In genomic region chr5:142904208-142905037, GRCm38 (mm10) we compare ENCODE assay signal across 8 mouse cellular contexts. TPM values are rescaled to one million over a fixed set of nuclear protein-coding genes. Genes with fewer than 3 reads are reported as not detected.
DNase-seq lines count a peak whose midpoint lies in the region; ATAC-seq and TF ChIP-seq lines count a peak whose summit lies in the region.

No protein-coding gene starts in this region.

- ATAC-seq in kidney, embryonic 14.5 days (ENCODE audit: low FRiP score, low TSS enrichment): no peak
- no peak for ATAC-seq in heart, embryonic 11.5 days (replicated peaks; ENCODE audit: insufficient number of reproducible peaks, low FRiP score, low TSS enrichment)
- ATAC-seq in liver, embryonic 13.5 days (ENCODE audit: low read depth): no peak

- peaks cover 58% of the 10 kb centered on the region for H3K36me3 ChIP-seq in kidney, embryonic 14.5 days (ENCODE audit: control insufficient read depth, insufficient read depth, low read length)
- peaks cover 44% of the 10 kb centered on the region for H3K36me3 ChIP-seq in ES-E14 (ENCODE audit: control insufficient read depth, insufficient read depth, low read length, poor library complexity, severe bottlenecking)
- H3K36me3 ChIP-seq in heart, embryonic 11.5 days (ENCODE audit: control insufficient read depth, insufficient read depth, low read length): peaks cover 32% of the 10 kb centered on the region
- H3K36me3 ChIP-seq in liver, embryonic 13.5 days: peaks cover 62% of the 10 kb centered on the region

- peak overlapping the region; percentile 65 for H3K4me2 ChIP-seq in kidney, embryonic 14.5 days (replicated peaks; ENCODE audit: low read depth, low read length)
- peak overlapping the region; percentile 85 for H3K4me2 ChIP-seq in heart, embryonic 11.5 days
- peak overlapping the region; percentile 85 for H3K4me2 ChIP-seq in liver, embryonic 13.5 days

- peak overlapping the region; percentile 100 for H3K4me3 ChIP-seq in kidney, embryonic 14.5 days (ENCODE audit: low read length)
- H3K4me3 ChIP-seq in ES-E14 (ENCODE audit: insufficient read depth in 1 of 2, low read depth in 1 of 2, low read length in 2 of 2, poor library complexity in 1 of 2, severe bottlenecking in 1 of 2): peak overlapping the region; percentile 96 to 98
- H3K4me3 ChIP-seq in heart, embryonic 11.5 days (ENCODE audit: low read depth, low read length): peak overlapping the region; percentile 99
- peak overlapping the region; percentile 99 for H3K4me3 ChIP-seq in liver, embryonic 13.5 days (replicated peaks)

- no peaks in the 10 kb centered on the region for H3K27me3 ChIP-seq in kidney, embryonic 14.5 days (ENCODE audit: control insufficient read depth, insufficient read depth, low read length)
- no peaks in the 10 kb centered on the region for H3K27me3 ChIP-seq in heart, embryonic 11.5 days (ENCODE audit: control insufficient read depth, insufficient read depth, low read length)
- H3K27me3 ChIP-seq in liver, embryonic 13.5 days: no peaks in the 10 kb centered on the region

- 71% methylated on average over 19 of the region's 19 CpGs for WGBS in kidney, embryonic 14.5 days
- WGBS in heart, embryonic 11.5 days (ENCODE audit: insufficient replicate concordance): 70% methylated on average over 19 of the region's 19 CpGs
- 80% methylated on average over 19 of the region's 19 CpGs for WGBS in liver, embryonic 13.5 days (ENCODE audit: insufficient replicate concordance)

- peak overlapping the region; percentile 100 for H3K9ac ChIP-seq in kidney, embryonic 14.5 days (ENCODE audit: low read depth, low read length)
- peak overlapping the region; percentile 100 for H3K9ac ChIP-seq in ES-E14 (ENCODE audit: insufficient read depth, low read depth, low read length, poor library complexity, severe bottlenecking)
- peak overlapping the region; percentile 99 for H3K9ac ChIP-seq in heart, embryonic 11.5 days (ENCODE audit: low read depth, low read length)
- peak overlapping the region; percentile 100 for H3K9ac ChIP-seq in liver, embryonic 13.5 days

- in situ Hi-C loops in ES-E14 (cut with MboI; ENCODE audit: low sequenced_read_pairs in 2 of 2, unreplicated experiment in 2 of 2): no loop called here

- H3K4me1 ChIP-seq in kidney, embryonic 14.5 days (ENCODE audit: control insufficient read depth, insufficient read depth, low read length): peaks cover 37% of the 10 kb centered on the region
- peaks cover 0 to 37% of the 10 kb centered on the region in 2 experiments; a peak in 2 of 4 replicates for H3K4me1 ChIP-seq in ES-E14 (ENCODE audit: control insufficient read depth in 2 of 2, insufficient read depth in 2 of 2, low read length in 2 of 2, poor library complexity in 1 of 2)
- H3K4me1 ChIP-seq in heart, embryonic 11.5 days (ENCODE audit: control insufficient read depth, insufficient read depth, low read length): peaks cover 34% of the 10 kb centered on the region
- H3K4me1 ChIP-seq in liver, embryonic 13.5 days (replicated peaks): peaks cover 58% of the 10 kb centered on the region

- DNase-seq in kidney, postnatal 14 days: no peak
- DNase-seq in ES-E14 (ENCODE audit: low read depth, low spot score): no peak
- no peak for DNase-seq in liver, embryonic 13.5 days
- DNase-seq in urinary bladder, adult 18-20 months (ENCODE audit: low spot score in 2 of 2): no peak
- DNase-seq in right cerebral cortex, adult 18-20 months: no peak
- DNase-seq in right cerebral cortex, postnatal 25 days: no peak

- no peaks in the 10 kb centered on the region for H3K9me3 ChIP-seq in kidney, embryonic 14.5 days (ENCODE audit: control insufficient read depth, low read length)
- H3K9me3 ChIP-seq in ES-E14 (ENCODE audit: control insufficient read depth, insufficient read depth, low read depth, low read length): no peaks in the 10 kb centered on the region
- no peaks in the 10 kb centered on the region for H3K9me3 ChIP-seq in heart, embryonic 11.5 days (replicated peaks; ENCODE audit: control insufficient read depth, low read length)
- no peaks in the 10 kb centered on the region for H3K9me3 ChIP-seq in liver, embryonic 13.5 days (replicated peaks)

- peak overlapping the region; percentile 100; the same call in 1 of the 2 replicates for H3K27ac ChIP-seq in kidney, embryonic 14.5 days (ENCODE audit: low read depth, low read length)
- H3K27ac ChIP-seq in ES-E14 (ENCODE audit: insufficient read depth, low read depth, low read length, poor library complexity, severe bottlenecking): peak overlapping the region; percentile 10; the same call in 1 of the 2 replicates
- H3K27ac ChIP-seq in heart, embryonic 11.5 days (ENCODE audit: low read depth, low read length): peak overlapping the region; percentile 100
- H3K27ac ChIP-seq in liver, embryonic 13.5 days: peak overlapping the region; percentile 100

TF ChIP-seq in ES-E14, 5 proteins besides CTCF, POLR2A, EP300 and RAD21:
- TF ChIP-seq ZNF384 (IDR thresholded peaks at IDR 0.05; ENCODE audit: low read depth, low read length) (no peak), MAFK (IDR thresholded peaks at IDR 0.05; ENCODE audit: insufficient read depth, low read depth, low read length) (no peak), HCFC1 (IDR thresholded peaks at IDR 0.05; ENCODE audit: borderline replicate concordance, insufficient read depth, low read length) (no peak), CHD2 (IDR thresholded peaks at IDR 0.05; ENCODE audit: low read depth, low read length) (no peak), ZC3H11A (IDR thresholded peaks at IDR 0.05; ENCODE audit: borderline replicate concordance, low read depth, low read length) (no peak)

RNA-seq across cellular contexts. Expression of gene Actb, which starts 2.1 kb away (rescaled TPM):
- 14,375 and 16,963 TPM in 2 replicates for polyA plus RNA-seq in kidney, embryonic 14.5 days (2014; fragmentation: Nextera tagmentation; extraction: Ambion mirVana)
- 3,755 and 4,692 TPM in 2 replicates for total RNA-seq in ES-E14 (2012; rRNA removed)
- polyA plus RNA-seq in heart, embryonic 11.5 days (2014; fragmentation: Nextera tagmentation; extraction: Ambion mirVana): 7,480 and 8,290 TPM in 2 replicates
- 8,250 and 9,425 TPM in 2 replicates for polyA plus RNA-seq in liver, embryonic 13.5 days (2015; fragmentation: Nextera tagmentation; extraction: Ambion mirVana)

RNA-seq across cellular contexts. Expression of gene Fbxl18, which starts 9.2 kb away (rescaled TPM):
- polyA plus RNA-seq in kidney, embryonic 14.5 days (2014; fragmentation: Nextera tagmentation; extraction: Ambion mirVana): 11.7 and 14.6 TPM in 2 replicates
- total RNA-seq in ES-E14 (2012; rRNA removed): 20.1 and 27.1 TPM in 2 replicates
- polyA plus RNA-seq in heart, embryonic 11.5 days (2014; fragmentation: Nextera tagmentation; extraction: Ambion mirVana): 7.0 and 8.0 TPM in 2 replicates
- 3.7 and 4.2 TPM in 2 replicates for polyA plus RNA-seq in liver, embryonic 13.5 days (2015; fragmentation: Nextera tagmentation; extraction: Ambion mirVana)

RNA-seq across cellular contexts. Expression of gene Fscn1, which starts 55.7 kb away (rescaled TPM):
- 312 and 390 TPM in 2 replicates for polyA plus RNA-seq in kidney, embryonic 14.5 days (2014; fragmentation: Nextera tagmentation; extraction: Ambion mirVana)
- total RNA-seq in ES-E14 (2012; rRNA removed): 161 and 310 TPM in 2 replicates
- 180 and 186 TPM in 2 replicates for polyA plus RNA-seq in heart, embryonic 11.5 days (2014; fragmentation: Nextera tagmentation; extraction: Ambion mirVana)
- polyA plus RNA-seq in liver, embryonic 13.5 days (2015; fragmentation: Nextera tagmentation; extraction: Ambion mirVana): 29.5 and 38.3 TPM in 2 replicates

Comparison
In these comparisons a context has a peak if more than half of its experiments do, and no peak if none do; other contexts are left out.
1. H3K27ac ChIP-seq: peak in every context shown above with its lines; median percentile 100 in kidney, embryonic 14.5 days; 100 in heart, embryonic 11.5 days; 100 in liver, embryonic 13.5 days; 10 in ES-E14.